Mouse (Mus musculus): ENCODE measurements around the gene Ldlr.
A peak's percentile ranks its signal among the peaks of the same experiment; 100 is the strongest.
"Not testable (repeated sequence)": the region's sequence is repeated elsewhere in the genome, so short reads cannot be mapped to it uniquely, and the experiment has no call there.

Ldlr gene

GRCm38 (mm10) chr9:21754516-21755321 lies 31.4 kb downstream of the Ldlr start:
- DNase-seq (ENCODE audit: inconsistent ontology term) = peak; percentile 13

- DNase-seq (ENCODE audit: inconsistent ontology term) = peak; percentile 19
These were observed 35.6 kb downstream of the Ldlr start for GRCm38 (mm10) chr9:21758576-21759529.

GRCm38 (mm10) chr9:21759718-21760117 lies 36.4 kb downstream of the Ldlr start:
- no peak for DNase-seq (ENCODE audit: inconsistent ontology term)

- DNase-seq (ENCODE audit: inconsistent ontology term) = peak; percentile 98
These were observed 37.1 kb downstream of the Ldlr start, which contains the start of gene Spc24 for GRCm38 (mm10) chr9:21760155-21761088. Gene Spc24, minus strand, starts transcription at chr9:21760303.

- no peak for DNase-seq (ENCODE audit: inconsistent ontology term)
These were observed 38.9 kb downstream of the Ldlr start for GRCm38 (mm10) chr9:21762135-21762534.

GRCm38 (mm10) chr9:21764084-21764999 lies 41.1 kb downstream of the Ldlr start:
- DNase-seq (ENCODE audit: inconsistent ontology term) = no peak

GRCm38 (mm10) chr9:21767896-21768295 lies 44.6 kb downstream of the Ldlr start:
- DNase-seq (ENCODE audit: inconsistent ontology term) = peak; percentile 52

- peak; percentile 84 for DNase-seq (ENCODE audit: inconsistent ontology term)
These were observed 45.5 kb downstream of the Ldlr start for GRCm38 (mm10) chr9:21768511-21769411.

- peak; percentile 68 for DNase-seq (ENCODE audit: inconsistent ontology term)
These were observed 46.4 kb downstream of the Ldlr start for GRCm38 (mm10) chr9:21769558-21770183.

- DNase-seq (ENCODE audit: inconsistent ontology term) = not testable (repeated sequence)
These were observed 50.1 kb downstream of the Ldlr start for GRCm38 (mm10) chr9:21773396-21773795.

GRCm38 (mm10) chr9:21774353-21774752 lies 51.1 kb downstream of the Ldlr start:
- DNase-seq (ENCODE audit: inconsistent ontology term) = no peak

- no peak for DNase-seq (ENCODE audit: inconsistent ontology term)
These were observed 54.4 kb downstream of the Ldlr start for GRCm38 (mm10) chr9:21777726-21778125.

GRCm38 (mm10) chr9:21781657-21782468 lies 58.6 kb downstream of the Ldlr start:
- peak; percentile 62 for DNase-seq (ENCODE audit: inconsistent ontology term)

GRCm38 (mm10) chr9:21784517-21785307 lies 61.4 kb downstream of the Ldlr start:
- DNase-seq (ENCODE audit: inconsistent ontology term) = no peak

GRCm38 (mm10) chr9:21786309-21786708 lies 63.0 kb downstream of the Ldlr start:
- not testable (repeated sequence) for DNase-seq (ENCODE audit: inconsistent ontology term)

- DNase-seq (ENCODE audit: inconsistent ontology term) = peak; percentile 51
These were observed 63.6 kb downstream of the Ldlr start for GRCm38 (mm10) chr9:21786906-21787305.

GRCm38 (mm10) chr9:21787654-21788053 lies 64.4 kb downstream of the Ldlr start:
- no peak for DNase-seq (ENCODE audit: inconsistent ontology term)

Measured in Muller cell, postnatal 12 days (primary cell).